Mouse (Mus musculus) myocyte (in vitro differentiated cells): ENCODE measurements at regions not wholly inside any gene's neighbourhood (a gene's known extent, or its start where the extent isn't known, plus 50 kb on each side); places are given as distances from the start of the nearest gene placed in this dataset.

Experiments used
- H3K27me3 ChIP-seq: one replicate; pipeline ENCODE4 v1.6.1; 2011; ENCODE audit not compliant: control insufficient read depth, insufficient read depth, insufficient read length
- H3K36me3 ChIP-seq: one replicate; pipeline ENCODE4 v1.6.1; 2011; ENCODE audit not compliant: control insufficient read depth, insufficient read depth
- H3K4me2 ChIP-seq: one replicate; pipeline ENCODE4 v1.6.1; 2011; ENCODE audit warnings: low read depth, control low read depth
- H3K4me3 ChIP-seq: one replicate; pipeline ENCODE4 v1.5.1; 2011; ENCODE audit warnings: mild to moderate bottlenecking, control low read depth, moderate library complexity
- H3K79me2 ChIP-seq: one replicate; pipeline ENCODE4 v1.6.1; 2011; ENCODE audit not compliant: control insufficient read depth, insufficient read depth
- H3ac ChIP-seq: one replicate; pipeline ENCODE4 v1.6.1; 2011; ENCODE audit not compliant: control insufficient read depth, insufficient read length
- CEBPB ChIP-seq: IDR thresholded peaks from 2 replicates; pipeline ENCODE4 v1.6.1; 2011; ENCODE audit warnings: mild to moderate bottlenecking, moderate library complexity; ENCODE audit not compliant: poor library complexity, insufficient read depth, severe bottlenecking
- E2F4 ChIP-seq: IDR thresholded peaks from one replicate; pipeline ENCODE4 v1.6.1; 2011; ENCODE audit warnings: mild to moderate bottlenecking, control low read depth, moderate library complexity; ENCODE audit not compliant: insufficient read depth
- MAX ChIP-seq: IDR thresholded peaks from one replicate; pipeline ENCODE4 v1.6.1; 2011; ENCODE audit warnings: low read depth, mild to moderate bottlenecking, control low read depth
- MYOD1 ChIP-seq, 3 experiments: IDR thresholded peaks; one replicate each; pipeline ENCODE4 v1.6.1; 2011; ENCODE audit warnings: control low read depth in 2 of 3, low read depth in 2 of 3, mild to moderate bottlenecking in 2 of 3, moderate library complexity in 1 of 3; ENCODE audit not compliant: insufficient read length in 2 of 3, control insufficient read depth in 1 of 3
- MYOG ChIP-seq, 3 experiments: IDR thresholded peaks; one replicate each; pipeline ENCODE4 v1.6.1; 2011; ENCODE audit warnings: control low read depth in 2 of 3, low read depth in 2 of 3, mild to moderate bottlenecking in 2 of 3; ENCODE audit not compliant: insufficient read length in 2 of 3, control insufficient read depth in 1 of 3, insufficient read depth in 1 of 3
- POLR2A ChIP-seq: IDR thresholded peaks from one replicate; pipeline ENCODE4 v1.6.1; 2011; ENCODE audit warnings: low read depth, mild to moderate bottlenecking, control low read depth, moderate library complexity; ENCODE audit not compliant: insufficient read length
- POLR2AphosphoS2 ChIP-seq: IDR thresholded peaks from one replicate; pipeline ENCODE4 v1.6.1; 2011; ENCODE audit warnings: low read depth, control low read depth; ENCODE audit not compliant: insufficient read length
- REST ChIP-seq: IDR thresholded peaks from one replicate; pipeline ENCODE4 v1.6.1; 2011; ENCODE audit warnings: mild to moderate bottlenecking, control low read depth, moderate library complexity; ENCODE audit not compliant: insufficient read depth, insufficient read length
- SRF ChIP-seq: IDR thresholded peaks from one replicate; pipeline ENCODE4 v1.6.1; 2011; ENCODE audit warnings: low read depth; ENCODE audit not compliant: control insufficient read depth, insufficient read length
- TCF12 ChIP-seq: IDR thresholded peaks from one replicate; pipeline ENCODE4 v1.6.1; 2011; ENCODE audit warnings: mild to moderate bottlenecking, control low read depth; ENCODE audit not compliant: poor library complexity, insufficient read depth, severe bottlenecking
- TCF3 ChIP-seq: IDR thresholded peaks from one replicate; pipeline ENCODE4 v1.6.1; 2011; ENCODE audit warnings: low read depth, control low read depth; ENCODE audit not compliant: insufficient read length
- USF1 ChIP-seq: IDR thresholded peaks from one replicate; pipeline ENCODE4 v1.6.1; 2011; ENCODE audit warnings: low read depth, mild to moderate bottlenecking, control low read depth, moderate library complexity

- no peaks in the 10 kb centered on the region for H3K79me2 ChIP-seq
- no peaks in the 10 kb centered on the region for H3K27me3 ChIP-seq
- H3ac ChIP-seq, result no peak overlapping the region
- no peaks in the 10 kb centered on the region for H3K36me3 ChIP-seq
- H3K4me3 ChIP-seq, result no peak overlapping the region
- no peak overlapping the region for H3K4me2 ChIP-seq
- TF ChIP-seq CEBPB (no peak), MAX (no peak), REST (no peak), TCF12 (no peak), MYOD1 (IDR thresholded peaks at IDR 0.05; ENCODE audit: control insufficient read depth in 1 of 3, insufficient read length in 2 of 3, low read depth in 2 of 3) (no peak), SRF (no peak), USF1 (no peak), POLR2AphosphoS2 (no peak)
Measured at GRCm38 (mm10) chr5:73864138-73864761, 204.0 kb downstream of the Usp46 start.

- H3K4me2 ChIP-seq, result no peak overlapping the region
- H3K27me3 ChIP-seq, result no peaks in the 10 kb centered on the region
- no peak overlapping the region for H3K4me3 ChIP-seq
- H3ac ChIP-seq, result no peak overlapping the region
- H3K36me3 ChIP-seq, result no peaks in the 10 kb centered on the region
- H3K79me2 ChIP-seq, result no peaks in the 10 kb centered on the region
- no peak for TF ChIP-seq POLR2A
- TF ChIP-seq E2F4, result no peak
- no peak for TF ChIP-seq REST
- no peak for TF ChIP-seq TCF12
- no peak for TF ChIP-seq POLR2AphosphoS2
- no peak for TF ChIP-seq TCF3
- no peak for TF ChIP-seq USF1
- no peak for TF ChIP-seq CEBPB
- no peak for TF ChIP-seq SRF
- TF ChIP-seq MYOG (IDR thresholded peaks at IDR 0.05; ENCODE audit: control insufficient read depth in 1 of 3, insufficient read depth in 1 of 3, insufficient read length in 2 of 3, low read depth in 2 of 3), result no peak
- TF ChIP-seq MYOD1 (IDR thresholded peaks at IDR 0.05; ENCODE audit: control insufficient read depth in 1 of 3, insufficient read length in 2 of 3, low read depth in 2 of 3), result no peak
- no peak for TF ChIP-seq MAX
Measured at GRCm38 (mm10) chr5:73872641-73873421, 195.4 kb downstream of the Usp46 start.

DNA sequence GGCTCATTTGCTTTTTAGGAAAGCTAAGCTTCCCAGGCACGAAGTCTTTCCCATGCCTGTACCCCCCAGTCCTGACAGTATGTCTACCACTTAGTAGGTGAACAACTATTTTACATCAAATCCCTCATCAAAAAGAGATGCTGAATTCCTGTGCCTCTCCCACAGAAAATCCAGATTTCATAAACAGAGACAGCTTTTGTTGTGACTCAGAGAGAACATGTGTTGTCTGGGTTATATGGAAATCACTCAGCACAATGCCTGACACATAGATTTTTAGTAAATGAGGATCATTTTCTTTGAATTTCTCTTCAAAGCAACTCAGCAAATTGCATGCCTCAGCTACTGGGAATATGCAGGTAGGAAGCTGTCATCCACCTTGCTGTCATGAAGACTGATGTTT, 193.5 kb downstream of the Usp46 start:
- H3K36me3 ChIP-seq, result no peaks in the 10 kb centered on the region
- no peak overlapping the region for H3ac ChIP-seq
- H3K4me3 ChIP-seq, result no peak overlapping the region
- no peaks in the 10 kb centered on the region for H3K27me3 ChIP-seq
- TF ChIP-seq MYOD1 (IDR thresholded peaks at IDR 0.05; ENCODE audit: control insufficient read depth in 1 of 3, insufficient read length in 2 of 3, low read depth in 2 of 3) (no peak), POLR2A (no peak), E2F4 (no peak), USF1 (no peak), SRF (no peak), POLR2AphosphoS2 (no peak), REST (no peak)
- no peak overlapping the region for H3K4me2 ChIP-seq
- H3K79me2 ChIP-seq, result no peaks in the 10 kb centered on the region

GRCm38 (mm10) chr5:73875847-73876246, 192.4 kb downstream of the Usp46 start:
- no peak overlapping the region for H3ac ChIP-seq
- TF ChIP-seq TCF12 (no peak), POLR2A (no peak), USF1 (no peak), REST (no peak), MYOD1 (IDR thresholded peaks at IDR 0.05; ENCODE audit: control insufficient read depth in 1 of 3, insufficient read length in 2 of 3, low read depth in 2 of 3) (no peak), SRF (no peak), MYOG (IDR thresholded peaks at IDR 0.05; ENCODE audit: control insufficient read depth in 1 of 3, insufficient read depth in 1 of 3, insufficient read length in 2 of 3, low read depth in 2 of 3) (no peak), E2F4 (no peak)
- no peaks in the 10 kb centered on the region for H3K27me3 ChIP-seq
- no peak overlapping the region for H3K4me2 ChIP-seq
- H3K4me3 ChIP-seq, result no peak overlapping the region
- H3K79me2 ChIP-seq, result no peaks in the 10 kb centered on the region
- H3K36me3 ChIP-seq, result no peaks in the 10 kb centered on the region

- H3K4me2 ChIP-seq, result no peak overlapping the region
- TF ChIP-seq REST (no peak), MAX (no peak), MYOD1 (IDR thresholded peaks at IDR 0.05; ENCODE audit: control insufficient read depth in 1 of 3, insufficient read length in 2 of 3, low read depth in 2 of 3) (no peak), POLR2A (no peak), USF1 (no peak), E2F4 (no peak), TCF12 (no peak), POLR2AphosphoS2 (no peak), MYOG (IDR thresholded peaks at IDR 0.05; ENCODE audit: control insufficient read depth in 1 of 3, insufficient read depth in 1 of 3, insufficient read length in 2 of 3, low read depth in 2 of 3) (no peak), TCF3 (no peak), SRF (no peak)
- H3K79me2 ChIP-seq, result no peaks in the 10 kb centered on the region
- H3K36me3 ChIP-seq, result no peaks in the 10 kb centered on the region
- H3K27me3 ChIP-seq, result no peaks in the 10 kb centered on the region
- H3K4me3 ChIP-seq, result no peak overlapping the region
- H3ac ChIP-seq, result no peak overlapping the region
Measured at GRCm38 (mm10) chr5:73880936-73881335, 187.3 kb downstream of the Usp46 start.
